Mouse (Mus musculus) retina, postnatal 7 days (tissue): Measurements from ENCODE around the gene Spta1.

Source experiments
- DNase-seq: peaks from one replicate; pipeline ENCODE4 v3.0.0-alpha.2; 2012; ENCODE audit warnings: low read depth, low spot score

Gene Spta1

GRCm38 (mm10) chr1:174251961-174252360 lies 79.4 kb downstream of the Spta1 start, which contains the start of gene Olfr419:
TSS of gene Olfr419 (minus strand) at chr1:174252061.
- no peak for DNase-seq

GRCm38 (mm10) chr1:174267816-174268215 lies 95.2 kb downstream of the Spta1 start:
- DNase-seq = no peak

- DNase-seq = no peak
These were observed 96.6 kb downstream of the Spta1 start for GRCm38 (mm10) chr1:174269162-174269561.

- DNase-seq = no peak
These were observed 98.1 kb downstream of the Spta1 start for GRCm38 (mm10) chr1:174270643-174271042.
